Mouse (Mus musculus) stomach, embryonic 14.5 days (tissue): ENCODE results near the gene Chid1. TPM values are rescaled to one million over a fixed set of nuclear protein-coding genes. Genes with fewer than 3 reads are reported as not detected.

ENCODE experiments used
- ATAC-seq: fragments of 200-750 bp; cut with Nextera tagmentation; 2 replicates; pipeline ENCODE4 v1.8.0; 2017; ENCODE audit warnings: low read depth, moderate TSS enrichment; ENCODE audit not compliant: insufficient number of reproducible peaks, insufficient read depth, low FRiP score
- H3K27ac ChIP-seq: fragments of 300-500 bp; sonication (generic); 2 replicates; pipeline ENCODE4 v1.5.1; 2014; ENCODE audit warnings: mild to moderate bottlenecking, low read length, moderate library complexity, mixed read lengths
- H3K27me3 ChIP-seq: fragments of 300-500 bp; sonication (generic); 2 replicates; pipeline ENCODE4 v1.6.1; 2014; ENCODE audit warnings: low read length, control low read depth, mixed read lengths; ENCODE audit not compliant: control insufficient read depth, insufficient read depth
- H3K36me3 ChIP-seq: fragments of 300-500 bp; sonication (generic); 2 replicates; pipeline ENCODE4 v1.6.1; 2014; ENCODE audit warnings: mild to moderate bottlenecking, control low read depth, low read length, moderate library complexity, mixed read lengths; ENCODE audit not compliant: control insufficient read depth, insufficient read depth
- H3K4me1 ChIP-seq: fragments of 300-500 bp; sonication (generic); 2 replicates; pipeline ENCODE4 v1.6.1; 2014; ENCODE audit warnings: low read length, control low read depth, mixed read lengths; ENCODE audit not compliant: control insufficient read depth, insufficient read depth
- H3K4me2 ChIP-seq: fragments of 300-500 bp; sonication (generic); replicated peaks from 2 replicates; pipeline ENCODE4 v1.6.1; 2014; ENCODE audit warnings: low read depth, low read length, control low read depth
- H3K4me3 ChIP-seq: fragments of 300-500 bp; sonication (generic); 2 replicates; pipeline ENCODE4 v1.5.1; 2014; ENCODE audit warnings: low read depth, low read length, control low read depth
- H3K9ac ChIP-seq: fragments of 300-500 bp; sonication (generic); replicated peaks from 2 replicates; pipeline ENCODE4 v1.6.1; 2014; ENCODE audit warnings: low read depth, mild to moderate bottlenecking, control low read depth, low read length, moderate library complexity, mixed read lengths
- H3K9me3 ChIP-seq: fragments of 300-500 bp; sonication (generic); 2 replicates; pipeline ENCODE4 v1.6.1; 2016; ENCODE audit warnings: low read depth, low read length, control low read depth; ENCODE audit not compliant: control insufficient read depth
- WGBS: fragments of 180-500 bp; shearing (Covaris S2); extraction: QIAGEN DNeasy Blood & Tissue Kit; methylation state at CpG from one replicate; pipeline ENCODE4 v1.1.7; 2014; 5-methylcytosine and 5-hydroxymethylcytosine counted together
- polyA plus RNA-seq: library from polyadenylated mRNA; unstranded; fragments of >200 nt; fragmentation: Nextera tagmentation; extraction: Ambion mirVana; gene quantifications from 2 replicates; pipeline ENCODE4 v1.2.1, GENCODE M21; 2014

The Chid1 gene
- polyA plus RNA-seq, 1 experiment from 2014 or later, result 37.4 TPM

DNA sequence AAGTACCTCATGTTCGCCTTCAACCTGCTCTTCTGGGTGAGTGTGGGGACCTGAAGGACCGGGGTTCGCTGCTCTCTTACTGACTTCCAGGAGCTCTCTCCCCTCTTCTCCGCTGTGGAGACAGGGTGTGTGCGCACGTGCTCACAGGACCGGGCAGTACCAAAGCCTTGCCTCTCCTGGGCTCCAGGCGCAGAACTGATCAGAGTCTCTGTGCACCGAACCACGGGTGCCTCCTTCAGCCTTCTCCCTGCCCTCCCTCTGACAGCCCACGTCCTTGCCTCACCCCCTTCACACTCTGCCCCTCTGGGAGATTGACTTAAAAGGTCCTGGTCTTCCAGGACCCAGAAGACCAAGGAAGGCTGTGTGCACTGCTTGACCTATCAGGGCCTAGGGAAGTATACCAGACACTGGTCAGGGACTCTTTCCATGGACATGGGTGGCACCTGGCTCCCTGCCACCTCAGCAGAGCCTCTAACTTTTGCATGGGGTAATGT, 57.1 kb downstream of the Chid1 start:
- ATAC-seq, result no peak
- no peak overlapping the region for H3K27ac ChIP-seq
- peaks cover 18% of the 10 kb centered on the region for H3K4me1 ChIP-seq
- H3K4me2 ChIP-seq, result peak overlapping the region; percentile 89
- 0 out of 2 replicates have a peak, but pooled peaks cover 3% of the 10 kb centered on the region for H3K27me3 ChIP-seq
- no peaks in the 10 kb centered on the region for H3K9me3 ChIP-seq
- peak overlapping the region; percentile 25; the same call in 1 of the 2 replicates for H3K9ac ChIP-seq
- WGBS, result 15% methylated on average over 11 of the region's 11 CpGs
- peak overlapping the region; percentile 40 for H3K4me3 ChIP-seq
- no peaks in the 10 kb centered on the region for H3K36me3 ChIP-seq

GRCm38 (mm10) chr7:141481498-141482401, 57.9 kb downstream of the Chid1 start:
- Histone ChIP-seq H3K27me3 (0 out of 2 replicates have a peak, but pooled peaks cover 3% of the 10 kb centered on the region), H3K4me3 (peak overlapping the region; percentile 40), H3K9me3 (no peaks in the 10 kb centered on the region), H3K27ac (no peak overlapping the region), H3K9ac (peak overlapping the region; percentile 25; the same call in 1 of the 2 replicates), H3K36me3 (no peaks in the 10 kb centered on the region), H3K4me1 (peaks cover 26% of the 10 kb centered on the region), H3K4me2 (peak overlapping the region; percentile 89)
- WGBS, result 1% methylated on average over 80 of the region's 81 CpGs
- ATAC-seq, result no peak

DNA sequence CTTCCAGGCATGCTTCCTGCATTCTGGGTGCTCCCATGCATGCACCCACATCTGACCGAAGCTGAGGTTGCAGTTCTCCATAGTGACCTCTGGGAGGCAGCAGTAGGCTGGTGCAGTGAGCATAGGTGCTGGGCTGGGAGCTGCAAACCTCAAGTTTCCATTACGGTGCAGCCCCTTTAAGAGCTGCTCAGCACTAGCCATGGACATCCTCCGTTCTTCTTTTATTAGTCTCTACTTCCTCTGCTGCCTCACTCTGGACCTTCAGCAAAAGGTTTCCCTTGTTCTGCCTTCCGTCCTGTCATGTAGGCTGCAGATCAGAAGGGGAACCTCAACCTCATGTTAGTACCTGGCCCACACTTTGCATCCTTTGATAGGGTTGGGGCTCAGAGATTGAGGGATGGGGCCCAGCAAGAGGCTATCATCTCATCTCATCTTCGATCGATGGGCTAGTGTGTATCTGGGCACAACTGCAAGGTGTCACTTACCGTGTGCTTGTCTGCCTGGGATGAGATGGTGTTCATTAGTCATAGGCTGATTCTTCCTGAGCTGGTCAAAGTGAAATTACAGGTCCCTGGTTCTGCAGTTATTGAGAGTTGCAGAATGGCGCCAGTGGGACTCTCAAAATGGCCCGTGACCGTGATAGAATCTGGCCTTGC, 58.7 kb downstream of the Chid1 start:
- Histone ChIP-seq H3K4me1 (peaks cover 30% of the 10 kb centered on the region), H3K9ac (no peak overlapping the region)

GRCm38 (mm10) chr7:141478270-141478748, 61.3 kb downstream of the Chid1 start:
- no peak for ATAC-seq
- Histone ChIP-seq H3K27me3 (0 out of 2 replicates have a peak, but pooled peaks cover 3% of the 10 kb centered on the region), H3K9ac (no peak overlapping the region), H3K27ac (peak overlapping the region; percentile 95; the same call in 1 of the 2 replicates), H3K9me3 (no peaks in the 10 kb centered on the region), H3K36me3 (no peaks in the 10 kb centered on the region), H3K4me1 (peaks cover 36% of the 10 kb centered on the region), H3K4me2 (peak overlapping the region; percentile 88; the same call in 1 of the 2 replicates), H3K4me3 (no peak overlapping the region)
- 61% methylated on average over 5 of the region's 5 CpGs for WGBS

More for the DNA sequence above, 58.7 kb downstream of the Chid1 start:
- Histone ChIP-seq H3K27ac (no peak overlapping the region), H3K9me3 (no peaks in the 10 kb centered on the region), H3K4me2 (peak overlapping the region; percentile 89), H3K27me3 (0 out of 2 replicates have a peak, but pooled peaks cover 3% of the 10 kb centered on the region), H3K4me3 (no peak overlapping the region), H3K36me3 (no peaks in the 10 kb centered on the region)
- no peak for ATAC-seq
- 11% methylated on average over 10 of the region's 10 CpGs for WGBS

DNA sequence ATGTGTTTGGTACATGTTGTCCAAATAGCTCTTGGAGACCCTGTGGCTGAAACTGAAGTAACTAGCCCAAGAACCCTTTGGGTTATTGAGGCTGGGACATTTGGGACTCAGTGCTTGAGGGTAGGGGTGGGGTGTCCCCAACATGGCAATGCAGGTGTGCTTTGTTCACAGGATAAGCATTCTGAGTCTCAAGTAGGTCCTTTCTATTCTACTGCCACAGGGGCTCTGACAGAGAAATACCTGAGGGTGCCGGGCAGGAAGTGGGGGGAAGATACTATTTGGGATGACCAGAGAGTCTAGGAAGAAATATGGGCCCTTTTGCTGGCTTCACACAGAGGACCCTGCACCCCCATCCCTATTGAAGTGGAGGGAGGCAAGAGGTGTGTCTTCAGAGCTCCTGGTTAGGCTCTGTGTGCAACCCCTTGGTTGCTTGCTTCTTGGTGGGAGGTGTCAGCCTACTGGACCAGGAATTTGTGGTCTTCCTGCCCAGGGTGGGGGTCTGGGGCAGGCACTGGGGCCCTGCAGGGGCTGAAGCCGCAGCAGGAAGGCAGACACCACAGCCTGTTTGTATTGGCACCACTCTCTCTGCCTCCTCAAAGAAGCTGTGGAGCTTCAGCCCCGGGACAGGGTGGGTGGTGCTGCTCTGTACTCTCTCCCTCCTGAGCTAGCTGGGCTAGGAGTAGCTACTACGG, 61.9 kb downstream of the Chid1 start:
- Histone ChIP-seq H3K4me2 (peak overlapping the region; percentile 88), H3K9ac (no peak overlapping the region), H3K9me3 (no peaks in the 10 kb centered on the region), H3K27me3 (0 out of 2 replicates have a peak, but pooled peaks cover 3% of the 10 kb centered on the region), H3K36me3 (peaks cover 2% of the 10 kb centered on the region), H3K27ac (peak overlapping the region; percentile 95), H3K4me3 (no peak overlapping the region), H3K4me1 (peaks cover 33% of the 10 kb centered on the region)
- ATAC-seq, result no peak
- 34% methylated on average over 4 of the region's 4 CpGs for WGBS

DNA sequence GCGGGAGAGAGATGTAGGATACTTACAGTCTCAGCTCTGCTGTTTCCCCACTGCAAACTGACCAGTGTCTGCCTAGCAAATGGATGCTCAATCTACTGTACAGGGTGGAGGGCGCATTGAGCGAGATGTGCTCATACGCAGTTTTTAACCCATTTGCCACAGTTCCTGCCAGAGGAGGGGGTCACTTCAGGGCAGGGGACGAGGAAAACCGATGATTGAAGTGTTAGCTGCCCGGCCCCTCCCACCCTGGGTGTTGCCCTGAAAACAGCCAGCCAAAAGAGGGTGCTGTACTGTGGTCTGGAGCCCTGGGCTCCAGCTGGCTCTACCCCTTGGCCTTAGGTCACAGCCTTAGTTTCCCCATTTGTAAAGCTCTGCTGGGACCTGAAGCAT, 62.7 kb downstream of the Chid1 start:
- 5% methylated on average over 7 of the region's 7 CpGs for WGBS
- Histone ChIP-seq H3K9me3 (no peaks in the 10 kb centered on the region), H3K36me3 (peaks cover 10% of the 10 kb centered on the region), H3K4me3 (peak overlapping the region; percentile 75), H3K27ac (peak overlapping the region; percentile 95), H3K4me2 (peak overlapping the region; percentile 88), H3K4me1 (peaks cover 27% of the 10 kb centered on the region), H3K27me3 (no peaks in the 10 kb centered on the region), H3K9ac (0 out of 2 replicates have a peak overlapping the region, but pooled peaks have one; percentile 11)
- ATAC-seq, result no peak

- Histone ChIP-seq H3K4me2 (peak overlapping the region; percentile 88), H3K27ac (peak overlapping the region; percentile 95), H3K9ac (peak overlapping the region; percentile 76; the same call in 1 of the 2 replicates), H3K4me1 (peaks cover 27% of the 10 kb centered on the region), H3K4me3 (peak overlapping the region; percentile 75), H3K9me3 (no peaks in the 10 kb centered on the region), H3K36me3 (peaks cover 13% of the 10 kb centered on the region), H3K27me3 (no peaks in the 10 kb centered on the region)
- WGBS, result under 1% methylated on average over 17 of the region's 17 CpGs
- peak; percentile 74 for ATAC-seq
These were observed 63.3 kb downstream of the Chid1 start for GRCm38 (mm10) chr7:141476226-141476980.
